Mouse (Mus musculus): ENCODE data around the gene Trex2.

Trex2 gene

DNA sequence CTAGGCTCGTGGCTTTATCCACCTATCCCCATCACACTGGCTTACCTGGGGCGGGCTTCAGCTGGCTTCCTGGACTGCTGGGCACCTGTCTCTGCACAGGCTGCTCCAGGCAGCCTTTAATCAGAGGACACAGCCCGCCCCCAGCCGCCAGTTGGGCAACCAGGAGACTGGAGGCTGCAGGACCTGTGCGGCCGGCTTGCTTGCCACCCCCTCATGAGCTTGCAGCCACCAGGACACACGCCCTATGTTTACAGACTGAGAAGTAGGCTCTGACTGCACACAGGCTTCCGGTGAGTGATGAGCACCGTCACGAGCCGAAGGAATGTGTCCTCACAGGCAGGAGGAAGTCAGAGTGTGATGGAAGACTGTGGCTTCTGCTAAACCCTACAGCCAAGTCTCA, at the start of gene Trex2:
Trex2 (minus strand) TSS at position 93 of the 400 bp plus-strand sequence.
- no peak for DNase-seq (ENCODE audit: low spot score)

DNA sequence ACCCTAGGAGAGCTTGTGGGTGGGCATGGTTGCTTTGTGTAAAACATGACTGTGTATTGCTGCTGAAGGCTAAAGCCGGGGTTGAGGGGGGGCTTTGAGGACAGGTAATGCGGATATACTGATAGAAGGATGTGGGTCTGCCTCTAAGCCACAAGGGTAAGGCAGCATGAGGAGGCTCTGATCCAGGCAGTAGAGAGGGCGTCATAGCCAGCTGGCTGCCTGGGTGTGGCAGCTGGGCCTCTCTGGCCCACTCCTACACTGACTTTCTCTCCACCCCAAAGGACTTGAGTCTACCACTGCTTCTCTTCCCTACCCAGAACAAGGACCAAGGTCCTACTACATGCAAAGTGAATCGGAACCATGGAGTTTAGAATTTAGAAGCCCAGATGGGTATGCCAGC, 49.7 kb upstream of the Trex2 start:
- no peak for DNase-seq (ENCODE audit: low spot score)

DNA sequence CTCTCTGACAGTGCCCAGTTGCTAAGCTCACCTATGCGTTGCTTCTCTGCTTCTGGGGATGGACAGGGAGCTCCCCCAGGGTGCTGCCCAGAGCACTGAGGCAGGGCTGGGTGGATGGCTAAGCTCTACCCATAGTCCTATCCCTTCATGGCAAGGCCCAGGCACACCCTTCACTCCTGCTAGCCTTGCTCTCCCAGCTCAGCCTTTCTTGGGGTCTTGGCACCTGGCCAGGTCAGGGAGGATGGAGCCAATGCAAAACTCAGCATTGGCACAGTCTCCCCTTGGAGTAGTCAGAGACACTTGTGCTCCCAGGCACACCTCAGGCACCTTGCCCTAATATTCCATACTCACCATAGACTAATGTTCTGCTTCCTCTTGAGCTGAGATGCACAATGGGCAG, 48.9 kb upstream of the Trex2 start:
- no peak for DNase-seq (ENCODE audit: low spot score)

DNA sequence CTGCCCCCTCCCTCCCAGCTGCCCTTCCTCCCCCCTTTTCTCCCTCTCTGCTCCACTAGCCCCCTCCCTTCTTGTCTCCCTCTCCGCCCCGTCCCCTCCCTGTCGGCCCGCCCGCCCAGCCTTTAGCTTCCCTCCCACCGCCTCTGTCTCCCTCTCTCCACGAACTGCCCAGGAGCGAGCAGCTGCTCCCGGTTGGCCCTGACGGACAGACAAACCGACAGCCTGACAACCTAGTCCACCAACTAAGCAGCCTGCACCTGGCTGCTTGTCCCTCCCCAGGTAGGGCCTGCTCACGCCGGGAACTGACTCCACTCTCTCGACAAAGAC, 48.3 kb upstream of the Trex2 start, which contains the start of gene Bgn:
Bgn (plus strand) TSS at position 119 of the 327 bp plus-strand sequence.
- no peak for DNase-seq (ENCODE audit: low spot score)

DNA sequence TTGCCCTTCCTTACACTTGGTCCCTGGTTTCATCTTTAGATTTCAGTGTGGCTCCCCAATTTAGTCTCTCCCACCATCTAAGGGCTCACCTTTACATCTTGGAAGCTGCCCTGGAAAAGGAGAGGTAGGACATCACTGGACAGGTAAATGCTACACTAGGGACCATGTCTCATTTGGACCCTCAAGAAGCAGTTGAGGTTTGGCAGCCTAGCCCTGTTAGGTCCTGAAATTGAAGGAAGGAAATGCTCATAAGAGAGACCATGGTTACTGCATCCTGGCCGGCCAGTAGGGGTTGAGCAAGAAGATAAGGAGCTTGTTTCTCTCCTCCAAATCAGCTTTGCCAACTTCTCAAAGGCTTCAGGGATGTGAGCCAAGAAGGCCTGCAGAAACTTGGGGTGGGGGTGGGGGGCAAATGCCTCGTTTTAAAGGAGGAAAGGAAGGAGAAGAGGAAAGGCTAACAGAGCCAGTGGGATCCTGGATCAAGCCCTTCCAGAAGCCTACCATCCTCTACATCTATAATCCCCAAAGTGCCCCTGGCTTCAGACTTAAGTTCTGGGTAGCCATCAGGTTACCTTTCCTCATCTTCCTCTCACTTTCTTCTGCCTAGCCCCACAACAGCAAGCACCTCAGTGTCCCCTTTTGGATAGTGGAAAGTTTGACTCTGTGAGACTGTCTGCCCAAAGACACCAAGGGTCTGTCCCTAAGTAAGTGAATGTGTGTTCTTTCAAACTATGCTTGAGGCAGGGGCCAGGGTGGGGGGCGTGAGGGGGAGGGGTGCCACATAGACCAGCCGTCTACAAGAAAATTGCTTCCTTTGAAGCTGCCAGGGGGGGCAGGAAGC, 47.7 kb upstream of the Trex2 start:
- no peak for DNase-seq (ENCODE audit: low spot score)

DNA sequence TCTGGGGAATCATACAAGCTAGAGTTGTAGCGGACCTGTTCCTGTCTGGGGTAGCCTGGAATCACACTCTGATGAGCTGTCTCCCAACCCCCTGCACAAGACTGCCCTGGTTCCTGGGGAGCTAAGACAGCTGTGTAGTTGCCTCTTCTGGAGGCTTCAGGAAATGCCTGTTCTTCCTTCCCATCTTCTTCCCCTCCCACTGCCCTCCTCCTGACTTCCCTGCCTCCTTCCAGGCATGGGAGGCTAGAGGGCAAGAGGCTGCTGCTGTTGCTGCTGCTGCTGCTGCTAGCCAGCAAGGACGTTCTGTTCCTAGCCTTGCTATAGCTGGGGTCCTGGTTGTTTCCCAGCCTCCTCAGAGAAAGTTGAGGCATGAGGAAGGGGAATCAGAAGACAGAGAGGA, 45.2 kb upstream of the Trex2 start:
- no peak for DNase-seq (ENCODE audit: low spot score)

DNA sequence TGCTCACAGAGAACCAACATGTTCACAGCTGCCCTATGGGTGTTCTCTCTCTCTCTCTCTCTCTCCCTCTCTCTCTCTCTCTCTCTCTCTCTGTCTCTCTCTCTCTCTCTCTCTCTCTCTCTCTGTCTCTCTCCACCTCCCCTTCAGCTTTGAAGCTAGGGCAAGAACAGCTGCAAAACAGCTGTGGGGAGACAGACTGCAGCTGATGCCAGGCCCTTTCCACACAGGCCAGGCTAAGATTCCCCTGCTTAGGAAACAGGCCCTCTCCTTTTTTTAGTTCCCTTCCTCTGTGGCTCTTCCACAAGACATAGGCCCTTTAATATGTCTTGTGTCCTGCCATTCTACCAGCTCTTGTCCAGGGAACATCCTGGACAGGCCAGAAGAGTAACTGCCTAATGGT, 44.5 kb upstream of the Trex2 start:
- no peak for DNase-seq (ENCODE audit: low spot score)

DNA sequence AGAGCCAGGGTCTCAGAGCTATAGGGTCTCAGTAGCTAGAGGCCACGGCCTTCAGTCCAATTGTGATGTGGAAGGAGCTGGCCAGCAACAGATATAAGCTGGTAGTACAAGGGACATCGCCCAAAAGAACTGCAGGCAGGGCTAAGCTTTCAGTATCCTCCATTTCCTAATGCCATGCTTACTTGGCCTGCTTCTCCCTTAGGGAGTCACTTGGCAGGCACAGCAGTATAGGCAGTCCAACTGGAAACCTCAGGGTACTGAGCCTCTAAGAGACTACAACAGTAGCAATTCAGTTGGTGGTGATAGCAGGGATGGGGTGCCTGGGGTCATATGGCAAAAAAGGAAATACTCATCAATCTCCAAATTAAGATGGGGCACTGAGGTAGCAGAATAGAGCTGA, 42.4 kb upstream of the Trex2 start:
- no peak for DNase-seq (ENCODE audit: low spot score)

DNA sequence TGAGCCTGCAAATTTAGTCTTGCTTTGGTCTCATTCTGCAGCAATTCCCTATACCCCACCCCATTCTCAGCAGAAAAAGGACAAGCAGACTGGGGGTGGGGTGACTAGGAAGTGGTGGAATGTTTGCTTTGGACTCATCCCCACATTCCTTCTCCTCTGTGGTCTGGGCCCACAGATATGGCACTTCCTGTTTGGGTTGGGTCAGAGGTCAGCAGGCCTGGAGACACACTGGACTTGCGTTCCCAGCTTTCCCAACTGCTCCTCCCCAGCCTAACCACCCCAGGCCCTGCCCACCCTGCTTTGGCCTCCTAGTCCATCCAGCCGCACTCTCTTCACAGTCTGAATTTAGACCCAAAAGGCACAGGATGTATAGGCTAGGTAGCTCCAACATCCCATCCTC, 41.5 kb upstream of the Trex2 start:
- peak; percentile 34 for DNase-seq (ENCODE audit: low spot score)

DNA sequence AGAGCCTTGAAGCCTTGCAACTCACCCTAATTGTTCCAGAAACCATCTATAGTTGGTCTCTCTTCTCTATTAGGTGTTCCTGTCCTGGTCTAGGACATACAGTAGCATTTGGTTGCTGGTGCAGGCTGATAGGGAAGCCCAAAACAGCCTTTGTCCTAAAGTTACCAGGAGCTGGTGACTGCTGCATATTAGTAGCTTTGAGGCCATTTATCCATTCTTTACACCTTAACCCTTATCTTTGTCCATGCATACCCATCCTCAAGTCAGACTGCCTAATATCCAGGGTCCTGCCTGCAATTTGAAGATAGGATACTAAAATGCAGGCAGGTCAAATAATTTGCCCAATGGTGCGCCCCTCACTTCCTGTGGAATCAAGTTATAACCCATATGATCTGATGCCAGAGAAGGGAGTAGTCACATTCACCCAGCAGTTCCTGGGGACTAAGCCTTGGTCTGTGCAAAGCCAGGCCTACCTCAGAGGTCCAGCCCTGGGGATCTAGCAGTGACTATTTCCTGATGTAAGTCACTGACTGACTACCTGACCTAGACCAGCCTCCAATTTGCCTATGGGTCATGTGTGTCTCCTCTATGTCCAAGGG, 40.6 kb upstream of the Trex2 start:
- no peak for DNase-seq (ENCODE audit: low spot score)

DNA sequence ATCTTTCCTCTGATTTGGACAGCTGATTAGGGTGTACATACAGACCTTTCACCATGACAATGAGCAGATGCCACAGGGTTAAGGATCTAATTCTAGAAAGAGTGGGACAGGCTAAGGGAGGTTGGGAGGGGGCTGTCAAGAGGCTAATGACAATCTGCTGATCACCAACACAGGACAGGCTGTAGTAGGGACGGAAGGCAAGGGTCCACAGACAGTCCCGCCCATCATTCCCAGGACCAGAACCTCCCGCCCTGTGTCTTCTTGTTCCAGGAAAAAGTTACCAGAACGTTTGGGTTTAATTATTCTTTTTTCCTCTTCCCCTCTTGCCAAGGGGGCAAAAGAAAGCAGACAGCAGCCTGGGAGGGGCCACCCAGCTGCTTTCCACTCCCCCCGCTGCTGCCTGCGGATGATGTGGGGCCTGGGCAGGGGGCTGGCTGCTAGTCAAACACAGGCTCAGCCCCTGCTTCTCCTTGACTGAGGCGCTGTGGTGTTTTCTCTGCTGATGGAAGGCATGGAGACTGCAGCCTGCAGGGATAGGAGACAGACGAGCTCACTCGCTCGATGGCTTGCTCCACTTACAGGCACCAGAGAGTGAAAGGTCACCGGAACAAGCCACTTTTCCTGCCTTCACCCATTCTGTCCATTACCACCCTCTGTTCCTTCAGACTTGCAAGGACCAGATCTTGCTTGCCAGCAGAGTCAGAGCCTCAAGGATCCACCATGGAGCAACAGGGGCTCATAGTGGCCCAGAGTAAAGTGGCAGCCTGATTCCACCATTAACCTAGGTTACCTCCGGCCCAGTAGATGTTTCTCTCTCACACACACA, 39.4 kb upstream of the Trex2 start:
- DNase-seq (ENCODE audit: low spot score) = no peak

DNA sequence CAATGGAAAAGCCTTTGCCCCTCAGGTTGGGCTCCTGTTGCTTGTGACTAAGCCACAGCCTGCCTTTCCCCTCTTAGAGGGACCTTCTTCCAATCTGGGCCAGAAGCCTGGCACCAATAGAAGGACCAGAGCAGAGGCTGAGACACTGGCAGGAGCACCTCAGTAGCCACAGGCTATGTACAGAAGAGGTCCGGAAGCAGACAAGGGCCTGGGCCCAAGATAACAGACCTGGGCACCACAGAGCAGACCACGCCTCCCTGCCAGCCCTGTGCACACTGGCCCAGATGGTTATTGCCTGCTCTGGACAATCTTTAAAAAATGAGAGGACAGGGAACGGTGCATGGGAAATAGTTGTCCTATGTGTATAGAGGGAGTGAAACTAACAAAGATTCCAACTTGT, 36.6 kb upstream of the Trex2 start:
- no peak for DNase-seq (ENCODE audit: low spot score)

DNA sequence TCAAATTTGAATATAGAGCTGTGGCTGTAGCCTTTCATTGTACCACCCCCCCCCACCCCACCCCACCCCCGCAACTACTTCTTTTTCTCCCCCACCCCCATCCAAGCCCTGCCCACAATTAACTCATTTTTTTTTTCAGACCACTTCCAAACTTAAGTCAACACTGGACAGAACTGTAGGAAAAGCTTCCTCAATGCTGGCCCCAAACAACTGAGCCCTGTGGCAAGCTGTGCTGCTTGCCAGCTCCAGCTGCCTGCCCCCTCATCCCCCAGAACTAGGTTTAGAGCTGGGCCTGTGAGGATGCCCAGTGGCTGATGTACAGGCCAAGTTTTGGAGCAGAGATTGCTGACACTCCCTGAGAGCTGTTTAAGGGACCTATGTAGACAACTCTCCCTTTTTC, 33.6 kb upstream of the Trex2 start:
- DNase-seq (ENCODE audit: low spot score) = no peak

DNA sequence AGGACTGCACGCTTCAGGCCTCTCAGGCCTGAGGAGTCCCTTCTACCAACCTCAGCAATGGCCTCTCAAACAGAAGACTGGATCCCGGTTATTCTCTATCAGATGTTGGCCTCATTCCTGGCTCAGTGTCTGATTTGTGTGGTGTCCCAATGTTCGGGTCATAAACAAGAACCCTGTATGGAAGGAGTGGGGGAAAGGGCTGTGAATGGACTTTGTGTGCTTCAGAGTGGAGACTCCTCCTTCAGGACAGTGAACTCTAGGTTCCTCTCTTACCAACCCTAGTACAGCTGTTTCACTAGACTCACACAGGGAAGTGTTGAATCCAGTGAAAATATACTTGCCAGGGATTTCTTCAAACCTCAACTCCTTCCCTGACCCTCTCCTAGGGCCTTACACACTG, 33.2 kb upstream of the Trex2 start:
- no peak for DNase-seq (ENCODE audit: low spot score)

DNA sequence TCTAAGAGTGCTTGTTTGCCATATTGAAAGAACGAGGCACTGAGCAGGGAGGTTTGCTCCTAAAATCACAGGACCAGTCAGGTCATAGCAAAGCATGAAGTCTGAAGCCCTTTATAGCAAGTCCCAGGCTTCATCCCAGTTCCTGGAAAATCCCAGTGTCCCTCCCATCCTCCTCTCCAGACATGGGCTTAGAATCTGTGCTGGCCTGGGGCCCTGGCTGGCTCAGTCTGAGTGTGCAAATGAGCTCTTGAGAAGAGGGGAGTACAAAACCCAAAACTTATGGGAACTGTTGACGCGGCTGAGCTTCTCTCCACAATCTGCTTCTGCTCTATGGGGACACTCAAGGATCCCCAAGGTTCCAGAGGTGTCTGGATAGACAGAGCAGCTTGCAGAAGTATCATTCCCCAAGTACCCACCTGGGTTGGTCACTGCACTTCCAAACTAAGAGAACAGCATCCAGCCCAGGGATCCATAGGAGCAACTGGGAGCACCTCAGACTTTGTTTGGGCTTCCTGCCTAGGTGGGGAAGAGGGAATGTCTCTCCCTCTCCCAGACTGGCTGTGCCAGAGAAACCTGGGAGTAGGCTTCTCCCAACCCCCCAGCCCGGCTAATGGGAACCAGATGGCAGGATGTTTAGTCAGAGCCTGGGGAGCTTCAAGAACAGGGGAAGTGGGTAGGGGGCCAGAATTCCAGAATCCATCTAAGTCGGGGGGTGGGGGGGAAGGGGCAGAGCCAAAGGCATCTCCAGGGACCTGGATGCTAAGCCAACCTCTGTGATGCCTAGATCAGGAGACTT, 32.5 kb upstream of the Trex2 start:
- DNase-seq (ENCODE audit: low spot score) = peak; percentile 62

DNA sequence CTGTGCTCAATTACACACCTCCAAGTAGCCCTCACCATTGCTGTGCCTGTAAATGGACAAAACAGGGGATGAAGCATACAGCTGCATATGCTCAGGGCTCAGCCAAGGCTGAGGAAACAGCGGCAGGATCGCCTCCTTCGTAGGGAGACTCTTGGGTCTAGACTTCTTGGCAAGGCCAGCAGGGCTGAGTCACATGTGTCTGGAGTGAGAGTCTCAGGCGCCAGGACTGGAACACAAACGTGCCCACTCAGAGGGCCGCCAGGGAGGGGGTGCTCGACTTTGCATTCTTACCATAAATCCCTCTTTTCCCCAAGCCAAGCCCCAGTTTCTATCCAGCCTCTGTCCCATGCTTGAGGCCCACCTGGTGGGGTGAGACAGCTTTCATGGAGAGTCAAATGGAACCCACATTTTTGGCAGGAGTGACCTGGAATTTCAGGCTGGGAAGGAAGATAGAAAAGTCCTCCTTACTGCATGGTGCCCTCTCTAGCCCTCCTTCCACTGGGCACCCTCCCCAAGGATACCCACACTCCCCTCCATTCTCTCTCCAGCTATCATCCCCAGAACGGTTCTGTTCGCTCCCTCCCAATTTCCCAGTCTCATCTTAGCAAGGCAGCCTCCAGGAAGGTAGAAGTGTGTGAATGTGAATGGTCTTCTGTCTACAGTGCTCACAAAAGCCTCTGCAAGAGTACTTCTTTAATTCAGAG, 30.5 kb upstream of the Trex2 start:
- no peak for DNase-seq (ENCODE audit: low spot score)

DNA sequence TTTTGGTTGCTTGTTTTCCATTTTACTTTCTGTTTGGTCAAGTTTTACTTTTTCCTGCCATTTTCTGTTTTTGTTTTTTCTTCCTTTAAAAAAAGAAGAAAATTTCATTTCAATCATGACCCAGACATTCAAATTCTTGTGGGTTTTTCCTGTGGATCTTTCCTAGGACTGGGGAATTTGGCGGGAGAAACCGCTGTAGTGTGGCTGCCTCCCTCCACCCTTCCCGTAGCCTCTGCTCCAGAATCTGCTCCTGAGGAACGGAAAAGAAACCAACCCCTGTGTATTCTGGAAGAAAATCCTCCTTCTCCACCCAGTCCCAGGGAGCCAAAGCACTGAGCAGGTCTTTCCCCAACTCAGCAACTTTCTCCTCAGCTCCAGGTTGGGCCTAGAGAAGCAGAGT, 25.6 kb upstream of the Trex2 start:
- DNase-seq (ENCODE audit: low spot score) = no peak

DNA sequence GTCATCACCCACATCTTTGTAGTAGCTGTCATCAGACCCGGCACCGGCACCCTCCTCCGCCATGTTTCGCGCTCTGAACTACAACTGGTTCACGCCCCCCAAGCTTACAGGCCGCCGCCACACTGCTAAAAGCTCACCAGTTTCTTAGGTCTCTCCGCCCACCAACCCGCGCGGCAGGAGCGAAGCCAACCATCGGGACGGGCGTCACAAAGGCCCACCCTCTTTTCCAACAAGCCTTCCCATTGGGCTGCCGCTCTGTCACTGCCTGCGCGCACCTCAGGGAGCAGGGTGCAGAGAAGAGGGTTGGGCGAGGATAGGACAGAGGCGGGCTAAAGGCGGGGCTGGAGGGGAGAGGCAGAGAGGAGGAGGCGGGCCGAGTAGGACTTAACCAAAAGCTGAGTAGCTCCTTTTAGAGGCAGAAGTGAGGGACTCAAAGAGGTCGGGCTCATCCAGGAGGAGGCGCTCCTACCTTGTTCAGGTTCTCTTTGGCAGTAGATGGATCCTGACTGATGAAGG, 23.8 kb upstream of the Trex2 start, which contains the start of gene Haus7:
Haus7 (minus strand) TSS at position 168 of the 516 bp plus-strand sequence.
- DNase-seq (ENCODE audit: low spot score) = peak; percentile 93

DNA sequence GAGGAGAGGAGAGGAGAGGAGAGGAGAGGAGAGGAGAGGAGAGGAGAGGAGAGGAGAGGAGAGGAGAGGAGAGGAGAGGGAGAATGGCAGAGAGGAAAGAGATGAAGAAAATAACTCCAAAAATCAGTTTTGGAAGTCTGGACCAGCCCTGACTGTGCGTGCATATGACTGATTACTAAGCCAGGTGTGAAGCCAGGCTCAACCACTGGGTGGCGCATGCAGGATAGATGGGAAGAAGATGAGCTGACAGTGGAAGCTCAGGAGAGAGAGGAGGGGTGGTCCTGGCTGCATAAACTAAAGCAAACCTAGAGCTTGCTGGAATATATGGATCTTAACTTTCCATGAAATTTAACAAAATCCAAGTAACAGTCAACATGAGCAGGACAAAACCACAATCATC, 16.8 kb upstream of the Trex2 start:
- peak; percentile 65 for DNase-seq (ENCODE audit: low spot score)

DNA sequence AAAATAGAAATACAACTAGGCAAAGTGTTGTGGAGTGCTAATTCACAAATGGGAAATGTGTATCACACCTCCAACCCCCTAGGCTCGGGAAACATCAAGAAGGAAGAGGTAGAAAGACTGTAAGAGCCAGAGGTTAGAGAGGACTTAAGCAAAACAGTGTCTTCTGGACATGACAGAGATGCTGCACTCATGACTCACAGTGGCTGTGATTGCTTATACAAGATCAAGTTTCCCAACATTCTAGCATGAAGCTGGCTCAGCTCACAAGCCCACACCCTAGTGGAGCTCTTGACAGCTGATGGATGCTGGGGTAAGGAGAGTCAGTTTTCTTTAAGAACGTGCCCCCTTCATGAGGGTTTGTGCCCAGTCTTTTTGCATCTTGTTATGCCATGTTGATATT, 6.3 kb upstream of the Trex2 start:
- DNase-seq (ENCODE audit: low spot score) = no peak

DNA sequence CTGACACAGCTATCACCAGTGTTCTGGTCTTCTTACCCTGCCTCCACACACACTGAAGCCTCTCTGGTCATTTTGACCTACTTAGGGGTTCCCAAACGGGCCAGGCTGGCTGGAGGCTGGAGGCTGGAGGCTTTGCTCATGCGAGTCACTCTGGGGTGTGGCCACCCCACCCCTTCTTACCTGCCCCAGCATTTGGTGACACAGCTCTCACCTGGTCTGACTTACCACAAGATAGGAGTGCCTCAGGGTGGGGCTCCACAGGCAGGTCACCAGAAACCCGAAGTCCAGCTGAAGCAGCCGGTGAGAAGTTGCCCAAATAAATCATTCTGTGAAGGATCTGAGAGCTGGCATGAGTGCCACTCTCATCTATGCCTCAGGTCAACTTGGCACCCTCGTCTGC, 2.3 kb downstream of the Trex2 start:
- DNase-seq (ENCODE audit: low spot score) = no peak

All from embryo, embryonic 10.5 days (tissue).